Mouse (Mus musculus): ENCODE measurements at regions not wholly inside any gene's neighbourhood (a gene's known extent, or its start where the extent isn't known, plus 50 kb on each side); places are given as distances from the start of the nearest gene placed in this dataset.

DNA sequence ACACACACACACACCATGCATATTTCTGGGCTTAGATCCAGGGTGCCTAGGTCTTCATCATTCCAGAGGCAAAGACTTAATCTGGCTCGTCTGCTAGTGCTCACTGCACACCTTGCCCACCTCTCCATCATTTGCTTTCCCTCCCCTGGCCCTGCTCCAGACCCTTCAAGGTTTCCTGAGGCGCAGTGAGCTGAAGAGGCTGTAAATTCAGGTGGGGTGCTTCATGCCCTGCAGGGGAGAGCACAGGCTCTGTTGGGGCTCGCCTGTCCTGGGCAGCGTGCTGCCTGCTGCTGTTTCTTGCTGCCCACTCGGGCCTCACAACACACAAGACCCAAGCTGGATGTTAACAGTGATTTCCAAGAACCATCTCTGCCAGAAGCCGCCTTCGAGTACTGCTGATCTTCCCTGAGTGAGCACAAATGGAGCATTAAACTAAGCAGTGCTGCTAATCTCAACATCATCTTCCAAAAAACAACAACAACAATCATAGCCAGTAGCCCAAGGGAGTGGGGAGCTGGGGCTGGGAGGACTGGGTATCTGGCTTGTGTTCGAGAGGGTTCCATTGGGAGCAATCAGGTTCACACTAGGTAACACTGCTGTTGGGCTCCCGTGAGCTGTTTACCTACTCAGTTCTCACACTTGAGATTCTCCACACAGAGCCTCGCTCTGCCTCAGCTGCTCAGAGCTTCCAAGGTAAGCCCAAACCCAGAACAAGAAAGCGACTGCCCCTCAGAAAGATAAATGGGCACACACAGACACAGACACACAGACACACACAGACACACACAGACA, 181.1 kb downstream of the Wdr11 start:
- no peak for DNase-seq

DNA sequence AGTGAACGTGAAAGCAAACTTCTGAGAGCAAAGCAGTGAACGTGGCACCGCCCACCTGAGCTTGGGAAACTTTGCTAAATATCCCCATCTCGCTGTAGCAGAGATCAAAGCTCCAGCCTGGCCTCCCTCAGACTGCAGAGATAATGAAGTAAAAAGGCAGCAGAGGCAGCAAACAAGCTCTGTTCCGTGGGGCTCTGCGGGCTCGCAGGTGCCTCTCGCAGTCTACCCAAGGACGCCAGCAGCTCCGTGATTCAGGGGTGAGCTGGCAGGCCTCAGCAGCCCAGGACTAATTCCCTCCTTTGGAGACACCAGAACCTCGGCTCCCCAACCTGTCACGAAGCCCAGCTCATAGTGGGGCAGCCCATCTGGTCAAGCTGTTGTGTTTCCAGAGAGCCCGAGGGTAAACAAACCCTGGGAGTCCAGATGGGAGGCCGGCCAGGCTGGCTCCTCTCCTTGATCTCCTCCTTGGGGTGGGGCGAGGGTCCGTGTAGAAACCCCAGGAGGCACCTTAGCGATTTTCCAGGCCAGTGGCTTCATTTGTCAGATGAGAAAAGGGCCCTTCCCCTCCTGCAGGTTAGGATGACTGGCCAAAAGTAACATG, 182.7 kb downstream of the Wdr11 start:
- DNase-seq = no peak

DNA sequence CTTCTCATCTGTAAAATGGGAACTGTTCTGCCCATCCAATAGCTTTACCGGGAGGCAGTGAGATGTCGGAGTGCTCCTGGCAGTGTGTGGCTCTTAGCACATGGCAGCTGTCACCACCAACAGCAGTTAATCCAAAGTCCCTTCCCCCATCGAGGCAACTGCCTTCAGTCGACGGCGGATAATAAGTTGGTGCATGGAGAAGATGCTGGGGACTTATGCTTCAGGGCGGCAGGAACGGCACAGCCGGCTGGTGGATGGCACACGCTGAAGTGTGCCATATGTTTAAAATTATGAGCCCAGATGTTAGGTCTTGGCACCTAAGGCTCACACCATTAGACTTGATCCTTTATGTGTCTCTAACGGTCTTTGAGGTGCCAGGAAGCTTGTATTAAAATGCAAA, 183.5 kb downstream of the Wdr11 start:
- no peak for DNase-seq

DNA sequence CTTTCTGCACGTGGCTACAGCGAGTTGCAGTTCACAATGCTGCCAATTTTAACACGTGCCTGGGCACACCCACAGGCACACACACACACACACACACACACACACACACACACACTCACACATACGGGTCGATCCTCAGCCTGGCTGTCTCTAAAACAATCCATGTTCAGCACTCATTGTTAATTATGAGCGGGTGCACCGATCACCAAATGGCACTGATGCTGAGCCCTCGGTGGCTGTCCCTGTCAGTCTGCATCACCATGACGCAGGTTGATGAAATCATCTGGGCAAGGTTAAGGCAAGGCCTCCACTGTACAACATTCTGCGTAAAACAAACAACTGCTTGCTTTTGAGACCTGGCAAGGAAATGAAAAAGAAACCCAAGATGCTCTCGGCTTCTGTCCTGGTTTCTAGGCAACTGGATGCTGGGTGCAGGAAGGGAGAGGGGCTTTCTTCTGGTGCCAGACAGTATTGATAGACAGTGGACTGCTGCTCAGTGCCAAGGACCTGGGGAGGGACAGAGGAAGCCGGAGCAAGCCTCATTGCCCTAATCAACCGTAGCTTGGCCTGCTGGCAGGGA, 187.3 kb downstream of the Wdr11 start:
- DNase-seq = no peak

DNA sequence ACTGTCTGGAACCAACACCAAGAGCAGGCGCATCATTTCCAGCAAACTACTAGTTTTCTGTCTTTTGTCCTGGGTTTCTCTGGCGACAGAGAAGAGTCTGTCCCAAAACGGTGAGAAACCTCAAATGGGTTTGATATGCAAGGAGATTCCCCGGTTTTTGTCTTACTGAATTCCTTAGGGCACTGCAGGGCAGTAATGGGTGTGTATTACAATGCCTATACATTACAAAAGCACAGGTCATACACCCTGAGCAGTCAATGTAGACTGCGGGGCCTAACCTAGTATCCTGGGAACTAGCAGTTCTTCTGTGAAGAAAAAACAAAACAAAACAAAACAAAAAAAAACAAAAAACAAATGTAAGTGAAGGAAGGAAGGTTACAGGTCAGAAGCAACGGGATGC, 188.3 kb downstream of the Wdr11 start:
- no peak for DNase-seq

DNA sequence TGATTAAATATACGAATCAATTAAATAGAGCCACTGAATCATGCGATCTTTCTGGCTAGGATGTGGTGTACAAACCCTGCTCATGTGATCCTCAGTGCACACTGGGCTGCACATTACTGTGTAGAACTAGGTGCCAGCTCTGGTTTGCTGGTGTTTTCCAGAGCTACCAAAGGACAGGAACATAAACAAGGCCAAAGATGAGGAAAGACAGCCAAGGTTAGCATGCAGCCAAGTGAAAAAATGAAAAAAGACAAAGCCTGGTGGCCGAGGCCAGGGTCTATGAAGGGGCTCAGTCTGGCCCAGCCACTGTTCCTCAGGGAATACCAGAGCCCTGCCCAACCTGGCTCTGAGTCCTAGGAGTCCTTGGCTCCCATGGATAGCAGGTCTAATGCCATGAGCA, 190.1 kb downstream of the Wdr11 start:
- no peak for DNase-seq

DNA sequence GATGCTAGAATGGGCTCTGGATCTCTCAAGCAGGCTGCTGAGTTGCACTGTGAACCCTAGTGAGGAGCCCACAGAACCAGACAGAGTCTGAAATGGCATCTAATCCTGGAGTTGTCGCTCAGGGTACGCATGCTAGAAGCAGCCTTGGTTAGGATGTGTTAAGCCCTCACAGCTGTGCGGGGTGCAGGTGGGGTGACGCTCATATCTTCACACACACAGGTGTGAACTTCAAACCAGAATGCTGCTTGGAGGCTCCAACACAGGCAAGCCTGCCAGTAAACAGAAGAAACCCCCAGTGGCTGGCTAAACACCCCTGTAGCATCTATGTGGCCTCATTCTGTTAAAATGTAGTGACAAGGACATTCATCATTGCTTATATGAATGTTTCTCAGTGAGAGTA, 193.3 kb downstream of the Wdr11 start:
- DNase-seq = no peak

DNA sequence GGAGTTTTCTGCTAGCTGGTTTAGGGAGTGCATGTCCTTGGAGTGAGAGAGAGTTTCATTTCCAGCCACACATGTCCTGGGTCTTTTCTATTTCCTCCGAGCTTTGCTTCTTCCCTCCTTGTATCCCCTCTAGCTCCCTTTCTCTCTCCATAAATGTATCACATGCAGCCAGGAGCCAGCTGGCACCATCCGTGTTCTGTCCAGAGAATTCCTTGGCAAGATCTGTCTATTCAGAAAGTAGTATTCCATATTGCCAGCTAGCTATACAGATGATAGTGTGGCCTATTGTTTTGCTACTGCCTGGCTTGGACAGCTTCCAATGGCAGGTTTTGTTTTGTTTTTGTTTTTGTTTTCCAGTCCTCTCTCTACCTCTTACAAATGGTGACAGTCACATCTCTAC, 195.3 kb downstream of the Wdr11 start:
- DNase-seq = no peak

DNA sequence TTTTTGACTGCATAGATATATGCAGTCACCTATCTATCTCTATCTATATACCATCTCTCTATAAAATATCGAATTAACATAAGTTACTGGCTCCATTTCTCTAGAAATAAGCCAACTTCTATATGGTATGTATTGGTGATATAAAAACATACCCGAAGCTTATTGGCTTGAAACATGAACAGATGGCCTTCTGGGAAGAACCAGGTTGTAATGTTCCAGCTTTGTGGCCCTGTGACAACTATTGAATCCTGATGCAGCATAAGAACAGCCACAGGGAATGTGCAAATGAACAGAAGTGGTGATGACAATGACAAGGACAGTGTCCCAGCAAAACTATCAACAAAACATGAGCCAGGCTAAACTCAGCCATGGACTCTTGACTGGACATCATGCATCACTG, 196.1 kb downstream of the Wdr11 start:
- no peak for DNase-seq

DNA sequence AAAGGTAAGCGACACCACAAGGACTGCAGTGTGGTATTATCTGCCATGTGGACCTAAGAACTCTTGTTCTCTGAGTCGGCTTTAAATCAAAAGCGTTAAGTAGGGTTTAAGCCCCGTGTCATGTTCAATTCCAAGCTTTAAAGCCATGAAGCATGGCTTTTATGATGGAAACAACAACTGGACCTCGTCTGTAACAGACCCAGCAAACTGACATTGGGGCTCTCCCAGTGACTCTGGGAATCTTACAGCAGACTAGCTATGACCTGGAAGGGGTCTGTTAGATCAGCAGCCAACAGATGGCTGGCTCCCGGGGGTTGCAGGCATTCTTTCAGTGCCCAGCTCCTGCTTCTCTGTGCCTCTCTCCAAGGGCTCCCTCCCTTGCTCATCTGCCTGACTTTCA, 197.8 kb downstream of the Wdr11 start:
- DNase-seq = no peak

DNA sequence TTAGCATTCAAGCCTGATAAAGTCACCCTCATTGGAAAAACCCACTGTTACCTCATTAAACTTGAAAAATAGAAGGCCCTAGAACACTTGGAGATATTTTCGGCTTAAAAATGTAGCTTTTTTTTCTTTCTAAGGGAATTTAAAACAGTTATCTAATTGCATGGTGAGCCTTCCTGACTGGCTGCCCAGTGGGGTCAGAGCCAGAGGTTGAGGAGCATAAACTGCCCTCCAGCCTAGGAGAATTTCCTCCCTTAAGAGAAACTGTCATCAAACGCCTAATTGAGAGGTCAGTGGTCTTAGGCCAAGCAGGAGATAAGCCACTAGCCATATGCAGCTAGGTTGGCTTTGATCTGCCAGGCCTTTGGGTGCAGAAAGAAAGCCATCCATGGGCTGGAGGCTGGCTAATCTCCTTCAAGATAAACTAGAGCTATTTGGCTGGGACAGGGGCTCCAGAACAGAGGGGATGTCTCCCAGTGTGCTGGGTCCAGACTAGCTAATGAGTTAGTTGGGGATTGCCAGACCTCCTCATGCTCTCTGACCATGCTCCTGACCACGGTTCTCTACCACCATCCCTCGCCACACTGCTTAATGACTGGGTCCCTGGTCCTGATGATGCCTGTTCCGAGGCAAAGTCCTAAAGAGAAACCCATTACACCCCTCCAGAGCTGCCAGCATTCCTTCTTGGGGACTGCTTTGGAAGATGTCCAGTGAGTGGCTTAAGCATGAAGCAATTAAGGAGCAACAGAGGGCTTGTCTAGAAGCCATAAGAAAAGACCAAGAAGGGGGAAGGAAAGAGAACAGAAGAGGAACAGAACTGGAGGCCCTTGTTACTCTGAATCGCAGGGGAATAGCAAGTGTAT, 199.2 kb downstream of the Wdr11 start:
- DNase-seq = no peak

DNA sequence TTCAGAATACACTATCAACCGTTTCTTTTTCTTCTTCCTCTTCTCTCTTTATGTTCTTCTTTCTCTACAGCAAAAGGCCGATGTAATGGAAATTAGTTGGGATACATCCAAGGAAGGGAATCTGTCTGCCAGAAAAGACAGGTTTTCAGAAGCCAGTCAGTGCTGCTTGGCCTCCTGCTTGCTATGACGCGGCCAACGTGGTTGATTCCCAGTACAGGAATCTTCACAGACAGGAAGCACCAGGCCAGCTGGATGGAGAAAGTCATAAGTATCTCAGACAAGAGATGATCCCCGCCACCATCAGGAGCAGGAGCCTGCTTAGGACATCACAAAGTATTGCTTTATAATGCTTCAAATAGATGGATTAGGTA, 199.8 kb downstream of the Wdr11 start:
- DNase-seq = no peak

DNA sequence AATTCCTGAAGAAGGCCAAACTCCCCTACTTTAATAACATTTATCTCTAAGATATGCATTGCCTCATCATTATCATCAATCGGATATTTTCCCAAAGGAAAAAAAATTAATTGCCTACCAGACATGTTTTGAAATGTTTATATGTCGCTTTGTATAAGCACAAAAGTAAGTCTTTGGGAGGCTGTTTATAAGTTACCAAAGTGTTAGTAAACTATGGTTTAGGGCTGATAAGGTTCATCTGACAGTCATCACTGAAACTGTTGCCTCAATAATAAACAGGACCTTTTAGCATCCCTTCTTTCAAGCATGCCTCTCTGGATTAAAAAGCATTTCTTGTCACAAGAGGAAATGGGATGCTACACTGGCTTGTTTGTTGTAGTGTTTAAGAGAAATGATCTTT, 202.1 kb downstream of the Wdr11 start:
- no peak for DNase-seq

DNA sequence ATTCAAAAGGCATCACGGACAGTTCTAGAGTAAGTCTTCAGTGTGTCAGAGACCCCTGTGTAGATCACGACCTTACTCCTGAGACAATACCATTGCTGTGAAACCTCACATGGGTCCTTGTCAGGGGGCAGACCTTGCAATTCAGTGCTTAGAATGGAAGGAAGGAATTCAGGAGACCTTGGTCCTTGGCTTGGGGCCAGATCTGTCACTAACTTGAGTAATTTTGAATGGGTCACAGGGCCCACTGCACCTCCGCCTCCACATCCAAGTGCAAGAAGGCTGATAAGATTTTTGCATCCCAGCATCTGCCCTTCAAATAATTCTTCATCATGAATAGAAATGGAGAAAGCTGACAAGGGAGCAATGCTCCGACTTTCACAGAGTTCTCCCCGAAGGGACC, 202.6 kb downstream of the Wdr11 start:
- DNase-seq = no peak

DNA sequence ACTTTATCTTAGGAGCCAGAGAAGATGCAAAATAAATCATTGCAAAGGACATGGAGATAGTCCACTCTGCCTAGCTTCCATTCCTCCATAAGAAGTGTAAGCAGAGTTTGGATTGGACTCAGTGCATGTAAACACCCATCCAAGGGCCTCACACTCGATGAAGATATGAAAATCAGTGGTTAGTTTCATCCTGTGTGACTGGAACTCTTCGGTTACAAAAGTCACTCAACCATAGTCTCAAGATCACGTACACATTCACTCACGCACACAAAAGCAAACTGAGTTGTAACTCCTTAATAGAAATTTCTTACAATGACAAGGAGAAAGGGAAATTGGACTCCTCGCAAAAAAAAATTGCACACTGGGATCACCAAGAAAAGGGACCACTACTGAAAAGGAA, 206.9 kb downstream of the Wdr11 start:
- no peak for DNase-seq

DNA sequence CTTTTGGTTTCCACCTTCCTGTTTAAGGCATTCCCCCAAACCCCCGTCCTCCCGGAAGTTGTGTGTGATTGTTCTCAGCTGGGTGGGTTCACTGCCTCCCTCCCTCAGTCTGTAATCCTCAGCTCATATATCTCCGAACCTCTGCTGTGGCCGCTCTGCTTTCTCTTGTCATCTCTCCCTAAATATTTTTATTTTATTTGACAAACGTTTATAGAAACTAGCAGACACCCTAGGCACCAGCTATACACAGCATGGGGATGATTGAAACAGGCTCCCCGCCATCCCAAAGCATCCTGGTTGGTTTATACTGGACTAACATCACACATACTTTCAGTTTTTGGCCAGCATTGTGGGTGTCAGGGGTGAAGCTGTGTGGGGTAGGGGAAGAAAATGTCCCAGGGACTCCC, 208.8 kb downstream of the Wdr11 start:
- no peak for DNase-seq

DNA sequence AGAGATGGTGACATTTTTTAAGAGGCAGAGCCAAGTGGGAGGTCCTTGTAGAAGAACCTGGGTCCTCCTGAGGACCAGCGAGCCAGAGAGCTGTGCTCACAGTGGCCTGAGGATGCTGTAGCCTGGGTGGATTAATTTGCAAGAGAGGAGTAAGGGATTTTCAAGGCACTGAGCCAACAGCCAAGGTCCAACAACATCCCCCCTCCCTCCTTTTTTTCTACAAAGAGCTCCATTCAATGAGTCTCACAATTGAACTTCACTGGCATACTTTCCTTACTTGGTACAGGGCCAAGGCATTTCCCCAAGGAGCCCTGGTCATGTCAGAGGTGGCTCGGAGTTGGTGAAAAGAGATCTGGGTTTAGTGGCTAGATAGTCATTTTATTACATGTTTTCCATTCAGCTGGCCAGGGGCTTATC, 209.8 kb downstream of the Wdr11 start:
- DNase-seq = no peak

DNA sequence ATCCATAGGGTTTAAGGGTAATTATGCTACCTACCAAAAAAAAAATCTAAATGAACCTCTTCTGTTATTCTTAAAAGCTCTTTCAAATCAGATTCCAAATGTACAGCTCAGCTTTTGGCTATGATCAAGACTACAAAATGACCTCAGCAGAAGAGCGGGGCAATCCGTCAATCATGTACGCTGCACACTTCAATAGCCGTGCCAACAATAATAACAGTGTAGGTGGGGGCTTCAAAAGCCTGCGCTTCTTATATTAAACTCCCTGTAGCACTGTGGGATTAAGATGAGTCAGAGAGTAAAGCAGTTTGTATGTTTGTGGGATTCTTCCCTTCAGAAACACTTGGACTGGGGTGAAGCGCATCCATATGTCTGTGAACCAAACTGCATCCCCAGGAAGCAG, 210.5 kb downstream of the Wdr11 start:
- no peak for DNase-seq

DNA sequence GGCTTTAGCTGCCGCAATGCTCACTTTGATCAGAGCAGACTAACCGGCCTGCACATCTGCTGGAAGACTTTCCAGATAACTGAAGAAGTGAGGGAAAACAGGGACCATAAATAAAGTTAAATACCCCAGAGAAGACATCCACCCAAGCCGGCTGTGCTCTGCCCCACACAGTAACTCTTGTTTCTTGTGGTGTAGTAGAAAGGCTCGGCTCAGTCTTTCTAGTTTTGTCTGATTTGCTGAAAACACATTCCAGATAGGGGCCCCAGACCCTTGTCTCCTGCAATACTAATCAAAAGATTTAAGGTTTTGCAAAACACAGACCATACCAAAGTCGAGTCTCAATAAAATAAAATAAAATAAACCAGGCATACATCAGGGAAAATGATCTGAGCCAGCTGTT, 213.7 kb downstream of the Wdr11 start:
- no peak for DNase-seq

DNA sequence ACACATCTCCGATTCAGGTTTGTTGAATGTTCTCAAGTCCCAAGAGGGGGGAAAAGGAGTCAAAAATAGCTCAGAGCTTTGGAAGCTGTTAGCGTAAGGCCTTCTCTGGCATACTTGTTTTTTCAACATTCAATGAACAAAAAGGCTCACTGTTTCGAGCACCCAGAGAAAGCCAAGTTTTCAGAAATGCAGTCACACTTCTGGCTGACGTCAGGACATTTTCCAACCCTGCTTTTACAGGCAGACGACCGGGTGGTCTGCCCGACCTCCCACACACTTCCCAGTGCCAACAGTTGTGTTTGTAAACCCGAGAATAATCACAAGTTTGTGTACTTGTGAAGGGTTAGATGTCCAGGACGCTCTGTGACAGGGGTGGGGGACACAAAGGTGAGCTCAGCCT, 218.5 kb downstream of the Wdr11 start:
- DNase-seq = no peak

DNA sequence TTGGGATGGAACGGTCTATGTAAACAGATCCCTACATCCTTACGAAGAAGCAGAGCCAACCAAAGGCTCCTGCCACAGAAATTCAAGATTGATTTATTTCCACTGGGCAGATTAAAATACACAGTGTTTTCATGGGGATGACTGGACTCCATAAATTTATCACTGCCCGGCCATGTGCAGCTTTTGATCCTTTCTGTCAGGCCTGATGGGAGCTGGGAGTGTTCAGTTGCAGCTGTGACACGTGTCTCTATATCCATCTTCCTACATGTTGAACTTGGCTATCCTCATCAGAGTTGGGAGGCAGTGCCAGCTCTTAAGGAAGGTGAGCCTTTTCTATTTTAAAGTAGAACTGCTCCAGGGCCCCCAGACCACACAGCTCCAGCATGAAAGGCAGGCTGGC, 218.9 kb downstream of the Wdr11 start:
- no peak for DNase-seq

DNA sequence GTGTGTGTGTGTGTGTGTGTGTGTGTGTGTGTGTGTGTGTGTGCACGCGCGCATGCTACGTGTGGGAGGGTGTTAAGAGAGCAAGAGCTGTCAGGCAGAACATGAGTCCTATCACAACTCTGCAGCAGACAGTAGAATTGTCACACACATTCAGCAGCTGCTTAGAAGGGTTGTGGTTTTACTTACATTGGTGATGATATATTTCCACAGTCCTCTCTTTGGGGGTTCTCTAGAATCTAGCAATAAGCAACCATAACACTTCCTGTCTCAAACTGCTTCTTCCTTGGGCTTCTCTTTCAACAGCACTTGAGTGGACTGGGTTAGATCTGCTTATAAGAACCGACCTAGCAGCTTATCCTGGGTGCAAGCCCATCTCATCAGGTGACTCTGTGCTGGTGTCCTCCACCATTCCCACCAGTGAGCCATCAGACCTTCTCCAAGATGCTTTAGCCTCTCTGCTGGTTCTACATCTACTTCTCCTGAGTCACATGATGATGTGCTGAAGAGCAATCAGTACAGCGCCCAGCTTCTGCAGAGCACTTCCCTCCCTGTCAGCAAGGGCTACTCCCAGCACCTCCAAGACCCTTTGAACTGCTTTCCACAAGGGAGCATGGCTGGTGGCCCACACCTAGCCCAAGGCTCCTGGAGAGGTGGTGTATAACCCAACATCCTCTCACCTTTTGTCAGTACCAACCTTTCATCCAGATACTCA, 222.6 kb downstream of the Wdr11 start:
- no peak for DNase-seq

DNA sequence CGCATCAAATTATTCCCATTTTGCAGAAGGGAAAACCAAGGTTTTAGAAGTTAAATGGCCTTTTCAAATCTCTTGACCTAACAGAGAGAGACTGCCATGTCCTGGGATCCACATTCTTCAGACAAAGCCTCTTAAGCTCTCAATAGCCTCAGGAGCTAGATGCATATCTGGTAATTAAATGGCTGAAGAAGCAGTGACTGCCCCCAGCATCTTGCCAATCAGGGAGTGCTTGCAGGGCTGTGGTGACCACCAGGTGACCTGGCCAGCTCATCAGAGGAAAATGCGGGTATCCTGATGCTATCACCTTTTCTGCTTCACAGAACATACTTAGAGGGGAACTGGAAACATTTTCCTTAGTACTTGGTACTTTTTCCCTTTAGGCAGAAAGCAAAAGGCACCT, 227.2 kb downstream of the Wdr11 start:
- DNase-seq = no peak
